Mouse (Mus musculus) left cerebral cortex, adult 11 months (tissue): ENCODE results near the gene Frmd4b.
"Not testable (repeated sequence)": the region's sequence is repeated elsewhere in the genome, so short reads cannot be mapped to it uniquely, and the experiment has no call there.

Experiments used
- DNase-seq: peaks from one replicate; pipeline ENCODE4 v3.0.0; 2022; ENCODE audit warnings: low spot score

The Frmd4b gene

DNA sequence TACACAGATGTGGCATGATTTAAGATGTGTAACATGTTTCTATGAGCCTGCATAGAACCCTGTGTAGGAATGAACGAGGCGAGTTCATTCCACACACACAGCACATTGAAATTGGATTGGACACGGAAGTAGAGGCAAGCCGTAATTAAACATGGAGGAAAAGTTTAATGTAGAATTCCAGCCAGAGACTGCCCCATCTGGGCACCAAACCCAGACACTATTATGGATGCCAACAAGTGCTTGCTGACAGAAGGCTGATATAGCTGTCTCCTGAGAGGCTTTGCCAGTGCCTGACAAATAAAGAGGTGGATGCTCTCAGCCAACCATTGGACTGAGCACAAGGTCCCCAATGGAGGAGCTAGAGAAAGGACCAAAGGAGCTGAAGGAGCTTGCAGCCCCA is 201.8 kb downstream of the Frmd4b start:
- not testable (repeated sequence) for DNase-seq

DNA sequence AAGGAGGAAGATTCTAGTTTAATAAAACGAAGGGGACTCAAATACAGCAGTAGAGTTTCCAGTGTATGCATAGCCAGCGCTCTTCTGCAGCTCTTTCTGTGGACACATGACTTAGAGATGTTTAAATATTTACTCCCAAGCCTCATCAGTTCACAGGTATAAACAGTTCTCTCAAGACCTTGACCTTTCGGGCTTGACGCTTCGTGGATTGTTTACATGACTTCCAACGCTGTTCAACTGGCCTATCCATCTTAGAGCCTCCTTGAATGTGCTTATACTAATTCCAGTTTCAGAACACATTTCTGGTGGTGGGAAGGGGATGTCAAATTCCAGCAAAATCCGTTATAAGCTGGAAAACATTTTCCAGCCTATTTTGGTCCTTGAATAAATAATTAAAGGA is 203.9 kb downstream of the Frmd4b start:
- DNase-seq: no peak

DNA sequence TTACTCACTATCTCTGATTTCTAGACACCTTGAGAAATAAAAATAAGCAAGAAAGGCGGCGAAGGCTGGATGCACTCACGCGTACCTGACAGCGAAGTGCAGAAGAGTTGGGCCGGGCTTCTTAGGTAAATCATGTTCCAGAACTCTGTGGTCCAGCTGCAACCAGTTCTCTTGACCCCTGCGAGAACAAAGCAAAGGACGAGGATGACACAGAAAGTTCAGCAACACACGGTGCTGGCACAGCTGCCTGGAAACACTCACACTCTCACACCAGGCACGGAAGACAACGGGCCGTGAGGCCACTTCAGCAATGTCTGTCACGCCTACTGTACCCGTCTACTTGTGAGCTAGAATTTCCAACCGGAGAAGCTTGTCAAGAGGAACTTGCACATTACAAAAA is 204.9 kb downstream of the Frmd4b start:
- no peak for DNase-seq

DNA sequence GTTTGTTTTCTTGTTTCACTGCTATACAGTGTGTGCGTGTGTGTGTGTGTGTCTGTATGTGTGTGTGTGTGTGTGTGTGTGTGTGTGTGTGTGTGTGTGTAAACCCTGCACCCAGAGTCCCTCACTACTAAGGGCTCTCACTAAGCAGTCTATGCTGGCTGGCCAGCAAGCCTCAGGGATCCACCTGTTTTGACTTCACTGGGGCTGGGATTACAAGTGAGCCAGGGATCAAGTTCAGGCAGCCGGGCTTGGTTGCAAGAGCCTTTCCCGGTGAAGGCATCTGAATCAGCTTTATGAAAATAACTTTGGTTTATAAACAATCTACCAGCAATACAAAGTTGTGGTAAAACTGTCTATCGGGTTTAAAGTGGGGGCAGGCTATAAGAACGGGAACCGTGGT is 206.0 kb downstream of the Frmd4b start:
- DNase-seq: no peak

DNA sequence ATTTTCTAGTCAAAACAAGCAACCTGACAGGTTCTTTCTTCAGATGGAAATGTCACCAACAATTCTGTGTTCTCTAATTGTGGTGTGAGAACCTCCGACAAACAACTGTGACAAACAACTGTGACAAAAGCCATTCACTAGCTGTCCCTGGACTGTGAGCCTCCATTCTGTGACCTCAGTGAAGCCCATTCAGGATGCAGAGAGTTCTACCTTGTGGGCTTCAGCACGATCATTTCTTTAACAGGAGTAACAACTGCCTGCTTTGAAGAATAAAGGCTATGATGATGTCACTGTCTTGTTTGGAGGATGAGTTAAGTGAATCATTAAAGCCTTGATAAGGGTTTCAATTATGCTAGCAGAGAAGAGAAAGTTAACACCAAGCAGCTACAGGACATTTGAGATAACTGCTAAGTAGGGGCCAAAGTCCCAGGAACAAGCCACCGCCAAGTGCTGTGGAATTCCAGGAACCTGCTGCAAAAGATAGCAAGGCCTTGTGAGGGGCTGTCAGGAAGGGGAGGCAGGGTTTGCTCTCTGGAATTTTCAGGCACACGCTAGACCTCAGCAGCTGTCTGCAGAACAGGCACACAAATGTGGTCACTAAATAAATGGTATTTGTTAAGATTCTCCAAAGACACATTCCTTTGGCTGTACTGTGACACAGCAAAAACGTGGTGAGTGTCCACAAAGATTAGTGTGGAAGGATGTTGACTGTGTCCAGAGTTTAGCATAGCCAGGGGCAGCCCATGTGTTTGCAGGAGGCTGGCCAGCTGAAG is 207.7 kb downstream of the Frmd4b start:
- DNase-seq: no peak

DNA sequence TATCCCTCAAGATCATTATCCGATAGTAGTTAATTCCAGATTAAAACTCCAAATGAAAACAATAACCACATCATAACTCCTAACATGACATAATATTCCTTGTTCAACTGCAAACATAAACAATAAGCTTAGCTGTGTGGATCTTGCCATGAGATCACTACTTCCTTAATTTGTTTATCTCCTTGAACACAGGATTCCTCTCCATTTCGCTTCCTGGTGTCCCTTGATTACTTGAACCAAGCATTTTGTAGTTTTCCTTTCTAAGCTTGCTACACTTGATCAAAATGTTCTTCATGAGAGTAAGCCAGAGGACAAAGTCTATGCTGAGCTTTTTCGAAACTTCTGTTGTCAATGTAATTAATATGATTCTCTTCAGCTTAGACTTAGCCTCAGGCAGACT is 209.4 kb downstream of the Frmd4b start:
- no peak for DNase-seq

DNA sequence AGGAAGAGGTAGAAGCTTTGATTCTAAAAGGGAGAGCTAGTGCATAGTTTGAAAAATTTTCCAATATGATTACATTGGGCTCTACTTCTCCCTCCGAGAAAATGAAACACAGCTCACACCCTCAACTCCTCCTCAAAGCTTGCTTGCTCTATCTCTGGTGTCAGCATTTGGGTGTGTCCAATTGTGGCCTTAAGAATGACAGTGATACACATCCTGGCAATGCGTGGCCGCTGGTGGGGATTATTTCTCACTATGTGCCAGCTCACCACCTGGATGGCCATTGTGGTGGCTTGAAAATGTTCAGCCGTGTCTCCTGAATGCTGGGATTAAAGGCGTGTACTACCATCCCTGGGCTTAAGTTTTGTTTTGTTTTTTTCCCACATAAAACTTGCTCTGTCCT is 209.9 kb downstream of the Frmd4b start:
- no peak for DNase-seq

DNA sequence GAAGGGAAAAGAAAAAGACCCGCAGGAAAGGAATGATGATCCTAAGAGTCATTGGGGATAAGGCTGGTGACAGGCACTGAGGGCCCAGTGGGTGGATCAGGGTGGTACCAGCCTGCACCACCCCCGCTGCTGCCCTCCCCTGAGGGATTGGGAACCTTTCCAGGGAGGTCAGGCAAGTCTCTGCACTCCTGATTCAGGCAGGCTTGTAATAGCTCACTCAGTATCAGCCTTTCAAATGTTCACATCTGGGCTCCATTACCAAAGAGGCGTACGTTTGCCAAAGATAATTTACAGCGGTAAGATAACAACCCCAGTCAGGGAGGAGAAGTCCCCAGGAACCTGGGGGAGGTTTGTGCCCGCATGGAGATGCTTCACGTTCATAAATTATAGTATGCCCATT is 212.0 kb downstream of the Frmd4b start:
- DNase-seq: no peak

DNA sequence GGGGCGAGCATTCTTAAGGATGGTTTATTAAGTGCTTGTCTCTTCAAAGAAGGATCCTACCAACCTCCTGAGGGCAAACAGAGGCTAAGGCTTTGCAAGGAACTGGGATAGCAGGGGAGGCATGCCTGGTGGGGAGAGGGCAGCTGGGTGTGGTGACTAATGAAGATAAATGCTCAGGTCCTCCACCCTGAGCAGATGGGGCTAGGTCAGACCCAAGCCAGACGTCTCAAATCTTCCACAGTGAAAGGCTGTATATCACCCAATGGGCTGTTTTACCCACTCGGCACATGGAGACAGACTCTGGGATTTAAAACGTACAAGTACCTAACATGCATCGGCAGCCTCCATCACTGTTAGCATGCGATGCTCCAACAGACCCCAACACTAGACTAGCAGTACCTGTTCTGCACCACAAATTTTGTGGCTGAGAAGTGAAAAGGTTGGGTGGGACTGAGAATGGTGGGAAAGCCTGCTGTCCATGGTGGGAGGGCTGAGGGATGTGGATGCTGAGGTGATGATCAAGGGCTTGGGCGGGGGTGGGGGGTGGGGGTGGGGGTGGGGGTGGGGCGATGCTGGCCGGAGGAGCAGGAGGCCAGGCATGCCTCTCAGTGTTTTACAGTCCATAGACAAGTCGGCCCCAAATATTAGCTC is 214.4 kb downstream of the Frmd4b start:
- DNase-seq: no peak

DNA sequence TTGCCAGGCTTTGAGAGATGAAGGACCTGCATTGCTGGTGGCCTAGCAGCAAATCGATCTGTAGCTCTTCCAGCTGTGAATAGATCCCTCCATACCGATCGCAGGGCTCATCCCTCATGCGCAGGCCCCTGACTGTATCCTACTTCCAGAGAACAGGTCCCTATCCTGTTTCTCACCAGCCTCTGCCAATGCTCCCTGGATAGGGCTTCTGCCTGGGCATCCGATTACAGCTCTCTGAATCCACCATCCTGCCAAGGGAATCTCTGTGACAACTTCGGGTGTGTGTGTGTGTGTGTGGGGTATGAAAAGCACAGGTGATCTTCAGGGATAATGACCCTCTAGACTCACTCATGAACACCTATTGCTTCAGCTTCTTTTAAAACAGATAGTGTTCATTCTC is 216.9 kb downstream of the Frmd4b start:
- no peak for DNase-seq

DNA sequence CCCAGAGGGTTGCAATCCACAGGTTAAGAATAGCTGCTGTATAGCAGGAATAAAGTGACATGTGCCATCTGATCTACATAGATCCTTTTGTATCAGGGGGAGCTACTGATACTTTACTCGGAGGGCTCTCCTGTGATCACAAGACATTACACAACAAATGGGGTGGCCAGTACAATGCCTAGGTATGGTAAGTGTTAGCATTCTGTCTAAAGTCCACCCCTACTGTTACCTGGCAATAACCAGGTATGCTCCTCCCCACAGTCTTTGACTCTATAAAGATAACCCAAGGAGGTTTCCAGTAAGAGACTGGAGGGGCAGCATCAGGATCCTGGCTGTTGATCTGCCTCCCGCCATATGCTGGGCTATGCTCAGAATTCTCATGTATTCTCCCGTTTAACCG is 219.4 kb downstream of the Frmd4b start:
- no peak for DNase-seq

DNA sequence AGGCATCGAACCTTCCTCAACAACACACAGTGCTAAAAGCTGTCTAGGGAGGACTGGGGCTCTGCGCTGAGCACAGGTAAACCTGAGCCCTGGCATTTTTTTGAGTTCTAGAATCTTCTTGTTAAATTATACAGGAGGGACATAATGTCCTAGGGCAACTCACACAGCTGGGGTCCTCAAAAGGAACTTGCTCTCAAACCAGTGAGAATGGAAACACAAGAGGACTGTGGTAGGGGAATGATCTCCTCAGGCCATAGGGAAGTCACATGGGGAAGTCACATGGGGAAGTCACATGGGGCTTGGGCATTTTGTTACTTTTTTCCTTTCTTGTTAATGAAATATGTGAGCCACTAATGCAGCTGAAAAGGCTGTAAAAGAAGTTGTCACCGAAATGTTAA is 220.4 kb downstream of the Frmd4b start:
- DNase-seq: no peak

DNA sequence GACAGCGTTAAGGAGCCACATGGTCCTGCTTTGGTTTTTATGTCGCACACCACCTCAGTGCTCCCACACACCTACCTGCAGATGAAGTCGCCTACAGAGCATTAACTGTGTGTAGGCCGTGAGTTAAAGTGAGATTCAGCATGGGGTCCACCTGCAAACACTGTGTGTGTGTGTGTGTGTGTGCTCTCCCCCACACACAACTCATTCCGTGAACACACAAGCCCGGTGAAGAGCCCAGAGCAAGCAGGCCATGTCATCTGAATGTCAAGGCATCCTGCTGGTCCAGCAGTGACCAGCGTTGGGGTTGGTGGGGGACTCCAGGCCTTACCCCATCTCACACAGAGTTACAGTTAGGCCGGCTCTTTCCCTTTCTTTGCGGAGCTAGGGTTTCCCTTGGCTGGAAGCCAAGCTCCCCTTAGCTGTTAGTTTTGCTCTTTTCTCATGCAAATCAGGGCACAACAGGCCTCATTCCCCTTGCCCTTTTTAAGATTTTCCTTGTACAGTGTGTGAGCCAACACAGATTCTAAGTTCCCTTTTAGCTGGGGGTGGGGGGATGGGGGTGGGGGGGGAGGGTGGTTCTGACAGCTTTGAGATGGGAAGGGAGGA is 220.9 kb downstream of the Frmd4b start:
- no peak for DNase-seq

DNA sequence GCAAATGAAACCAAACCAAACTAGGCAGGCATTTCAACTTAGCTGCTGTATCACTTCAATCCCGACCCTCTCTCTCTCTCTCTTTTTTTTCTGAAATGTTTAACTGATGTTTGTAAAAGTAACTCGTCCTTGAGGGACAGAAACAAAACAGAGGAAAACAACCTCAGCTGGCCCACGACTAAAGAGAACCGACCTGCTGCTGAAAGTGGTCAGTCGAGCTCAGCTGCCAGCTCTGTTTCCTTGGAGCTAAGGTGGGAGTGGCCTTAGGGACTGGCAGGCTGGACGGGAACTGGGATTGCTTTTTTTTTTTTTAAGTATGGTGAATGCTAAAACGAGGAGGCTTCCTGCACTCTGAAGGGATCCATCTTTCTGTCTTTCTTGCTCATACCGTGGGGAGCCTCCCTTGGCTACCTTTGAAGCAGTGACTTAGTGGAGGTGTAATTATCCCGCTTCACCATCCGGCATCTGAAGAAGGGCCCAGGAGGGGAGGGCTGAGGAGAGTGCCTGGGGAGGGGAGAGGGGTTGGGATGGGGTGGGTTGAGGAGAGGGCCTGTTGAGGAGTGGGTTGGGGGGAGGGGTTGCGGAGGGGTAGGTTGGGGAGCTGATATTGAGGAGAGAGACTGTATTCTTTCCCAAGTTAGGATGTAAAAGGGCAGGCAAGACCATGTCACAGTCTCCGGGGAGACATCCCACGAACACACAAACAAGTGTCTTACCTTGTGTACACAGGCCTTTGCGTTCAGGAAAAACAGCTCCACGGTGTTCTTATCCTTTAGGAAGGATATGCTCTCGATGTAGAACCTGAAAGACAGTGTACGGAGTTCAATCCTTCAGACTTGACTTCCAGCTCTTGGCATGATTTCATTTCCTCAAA is 221.6 kb downstream of the Frmd4b start:
- DNase-seq: no peak

DNA sequence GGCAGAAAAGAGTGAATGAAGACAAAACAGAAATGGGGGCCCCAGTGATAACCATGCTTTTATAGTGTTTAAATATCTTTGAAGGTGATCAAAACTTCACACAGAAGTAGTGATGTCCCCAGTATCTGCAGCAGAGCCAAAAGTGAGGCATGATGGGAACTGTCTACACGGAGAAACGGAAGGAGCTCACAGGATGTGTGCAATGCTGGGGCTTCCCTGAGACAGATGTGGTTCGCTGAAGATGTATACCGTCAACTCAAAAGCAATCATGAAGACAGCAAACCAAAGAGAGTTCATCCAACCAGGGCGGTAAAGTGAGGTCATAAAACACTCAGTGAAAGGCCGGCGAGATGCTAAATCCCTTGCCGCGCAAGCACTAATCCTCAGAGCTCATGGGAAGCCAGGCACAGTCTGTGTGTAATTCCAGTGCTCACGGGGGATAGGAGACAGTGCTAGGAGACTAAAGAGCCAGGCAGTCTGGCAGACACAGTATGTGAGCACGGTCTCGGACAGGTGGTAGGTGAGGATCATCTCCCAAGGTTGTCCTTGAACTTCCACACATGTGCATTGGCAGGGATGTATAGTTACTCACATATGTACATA is 222.8 kb downstream of the Frmd4b start:
- DNase-seq: no peak

DNA sequence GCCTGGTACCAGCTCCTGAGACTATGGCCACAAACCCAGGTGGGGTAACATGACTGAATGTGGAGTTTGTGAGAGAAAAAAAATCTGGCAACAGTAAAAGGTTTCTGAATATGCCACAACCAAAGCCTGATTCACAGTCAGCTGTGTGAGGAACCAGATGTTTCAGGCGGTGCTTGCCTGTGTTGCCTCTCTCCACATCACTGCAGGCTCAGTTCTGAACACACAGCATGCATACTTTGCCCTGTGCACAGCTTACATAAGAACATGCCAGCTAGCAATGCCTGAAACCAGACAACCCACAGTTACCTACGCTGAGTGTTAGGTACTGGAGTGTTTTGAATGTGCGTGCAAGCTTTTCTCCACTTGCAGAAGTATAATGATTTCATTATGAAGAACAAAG is 224.4 kb downstream of the Frmd4b start:
- no peak for DNase-seq

DNA sequence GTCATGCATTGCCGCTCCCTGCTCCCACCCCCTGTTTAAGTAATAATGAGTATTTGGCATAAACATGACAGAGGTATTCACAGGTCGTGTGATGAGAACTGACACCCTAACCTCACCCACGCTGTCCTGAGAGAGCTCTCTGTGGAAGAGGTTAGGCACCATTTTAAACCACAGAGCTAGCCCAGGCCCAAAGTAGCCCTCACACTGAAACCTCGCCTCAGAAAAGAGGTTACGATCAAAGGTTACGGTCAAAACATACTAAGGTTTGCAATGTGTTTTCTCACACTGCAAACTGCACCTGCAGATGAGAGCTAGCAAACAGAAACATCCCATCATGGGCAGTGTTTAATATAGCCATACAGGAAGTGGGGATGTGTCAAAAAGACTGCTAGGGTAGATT is 230.0 kb downstream of the Frmd4b start:
- no peak for DNase-seq

DNA sequence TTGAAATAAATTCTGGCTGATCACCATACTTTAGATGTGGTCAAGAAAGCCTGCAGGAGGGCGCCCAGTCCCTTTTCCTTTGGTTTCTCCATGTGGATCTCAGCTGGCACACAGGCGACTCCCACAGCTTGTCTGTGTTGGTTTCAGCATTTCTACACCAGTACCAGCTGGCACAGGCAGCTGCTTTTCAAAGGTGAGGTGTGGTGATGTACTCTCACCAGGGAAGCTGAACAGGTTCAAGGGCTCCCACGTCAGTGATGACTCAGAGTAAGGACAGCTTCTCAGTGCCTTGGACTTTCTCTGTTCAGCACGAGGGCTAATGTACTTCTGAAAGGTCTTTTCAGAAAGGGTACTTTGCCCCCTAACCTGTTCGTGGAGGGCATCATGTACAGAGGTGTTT is 232.4 kb downstream of the Frmd4b start:
- DNase-seq: no peak

DNA sequence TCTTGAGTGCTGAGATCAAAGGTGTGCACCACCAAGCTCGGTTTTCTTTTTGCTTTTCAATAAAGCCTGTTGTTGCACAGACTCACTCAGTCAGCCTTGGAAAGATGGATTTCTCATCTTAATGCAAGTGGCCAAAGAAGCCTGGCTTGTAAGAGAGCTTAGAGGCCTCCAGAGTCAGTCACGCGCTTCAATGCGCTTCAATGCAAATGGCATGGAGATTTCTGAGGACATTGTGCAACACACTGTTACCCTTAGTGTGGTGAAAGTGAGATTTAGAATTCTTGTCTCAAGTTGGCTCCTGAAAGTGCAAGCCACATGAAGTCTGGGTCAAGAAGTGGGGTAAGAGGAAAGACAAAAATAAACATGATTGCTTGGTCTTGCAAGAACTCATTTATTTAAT is 236.1 kb downstream of the Frmd4b start:
- DNase-seq: no peak

DNA sequence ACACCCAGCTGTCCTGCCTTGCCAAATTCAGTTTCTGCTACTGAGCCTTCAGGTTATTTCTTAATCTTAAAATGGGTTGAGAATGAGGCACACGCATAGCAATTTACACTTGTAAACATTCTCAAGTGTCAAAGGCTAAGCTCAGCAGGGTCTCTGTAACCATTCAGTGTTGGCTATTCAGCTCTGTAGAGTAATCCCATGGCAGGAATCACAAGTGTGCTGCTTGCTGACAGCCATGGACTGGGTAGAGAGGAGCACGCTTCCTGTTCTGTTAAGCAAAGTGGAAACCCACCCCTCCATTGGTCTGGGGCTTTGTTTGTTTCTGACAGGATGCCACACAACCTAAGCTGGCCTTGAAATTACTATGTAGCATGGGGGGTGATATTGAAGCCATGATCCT is 246.4 kb downstream of the Frmd4b start:
- DNase-seq: no peak

DNA sequence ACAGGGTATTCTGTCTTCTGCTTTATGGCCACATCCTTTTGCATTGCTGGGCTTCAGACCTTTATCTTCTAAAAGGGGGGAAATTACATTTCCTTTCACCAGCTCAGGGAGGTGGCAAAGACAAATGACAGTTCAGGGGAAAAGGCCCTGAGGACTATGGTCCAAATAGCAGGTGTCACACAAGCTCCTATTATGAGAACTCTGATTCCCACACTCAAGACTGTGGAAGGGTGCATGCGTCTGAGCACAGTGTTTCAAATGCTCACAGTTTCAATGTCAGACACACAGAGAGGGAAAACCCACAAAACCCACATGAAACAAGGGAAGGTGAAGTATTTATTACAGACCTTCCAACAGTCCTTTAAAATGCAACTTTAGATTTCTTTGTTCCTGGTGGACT is 246.9 kb downstream of the Frmd4b start:
- DNase-seq: no peak

DNA sequence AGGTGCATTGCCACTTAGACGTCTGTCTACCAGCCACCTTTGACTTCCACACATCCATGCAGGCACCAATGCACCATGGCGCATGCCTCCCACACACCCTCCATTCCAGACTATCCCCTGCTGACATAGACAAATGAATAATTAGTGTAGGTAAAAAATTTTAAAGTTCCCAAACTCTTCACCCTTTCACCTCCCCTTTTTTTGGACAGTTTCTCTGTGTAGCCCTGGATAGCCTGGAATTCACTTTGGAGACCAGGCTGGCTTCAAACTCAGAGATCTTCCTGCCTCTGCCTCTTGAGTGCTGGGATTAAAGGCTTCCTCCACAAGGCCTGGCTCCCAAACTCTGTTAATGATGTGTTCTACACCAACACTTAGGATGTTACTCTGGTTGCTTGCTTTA is 253.5 kb downstream of the Frmd4b start:
- DNase-seq: no peak
